Mouse (Mus musculus) spleen, postnatal 10 days (tissue): Measurements from ENCODE around the gene Rnf168.

Source experiments
- DNase-seq, 2 experiments: peaks; one replicate each; pipeline ENCODE4 v3.0.0; 2021 to 2022; ENCODE audit warnings: low spot score in 2 of 2

Rnf168 gene

GRCm38 (mm10) chr16:32312859-32313258 lies 35.6 kb downstream of the Rnf168 start:
- DNase-seq, result no peak

GRCm38 (mm10) chr16:32316601-32317000 lies 39.3 kb downstream of the Rnf168 start:
- DNase-seq, result no peak

- no peak for DNase-seq
Observed at GRCm38 (mm10) chr16:32323953-32324352, 46.7 kb downstream of the Rnf168 start.

- DNase-seq, result no peak
Observed at GRCm38 (mm10) chr16:32330876-32331670, 53.8 kb downstream of the Rnf168 start.

- DNase-seq, result peak; percentile 99
Observed at GRCm38 (mm10) chr16:32332040-32332555, 54.8 kb downstream of the Rnf168 start, which contains the start of gene Ubxn7. Gene Ubxn7 (plus strand): TSS chr16:32332257.

GRCm38 (mm10) chr16:32332556-32333511 lies 55.6 kb downstream of the Rnf168 start:
- peak; percentile 59 to 70 for DNase-seq

GRCm38 (mm10) chr16:32335146-32335545 lies 57.9 kb downstream of the Rnf168 start:
- no peak for DNase-seq

GRCm38 (mm10) chr16:32336026-32336780 lies 58.9 kb downstream of the Rnf168 start:
- DNase-seq, result no peak

- DNase-seq, result no peak
Observed at GRCm38 (mm10) chr16:32337001-32337400, 59.7 kb downstream of the Rnf168 start.

GRCm38 (mm10) chr16:32340451-32340850 lies 63.2 kb downstream of the Rnf168 start:
- DNase-seq, result no peak

- DNase-seq, result no peak
Observed at GRCm38 (mm10) chr16:32345521-32345920, 68.3 kb downstream of the Rnf168 start.

- DNase-seq, result no peak
Observed at GRCm38 (mm10) chr16:32350776-32351175, 73.5 kb downstream of the Rnf168 start.
